Mouse (Mus musculus) frontal cortex, adult 2 months (tissue): ENCODE data around the gene Itgae. TPM values are rescaled to one million over a fixed set of nuclear protein-coding genes. Genes with fewer than 3 reads are reported as not detected.

Source experiments
- DNase-seq, 2 experiments: peaks; one replicate each; pipeline ENCODE4 v3.0.0; 2022; ENCODE audit warnings: low spot score in 1 of 2; ENCODE audit errors: extremely low spot score in 1 of 2
- polyA plus RNA-seq: library from polyadenylated mRNA; depleted of rRNA; stranded (reverse); fragments of >200 nt; gene quantifications from 2 replicates; pipeline ENCODE4 v1.2.3, GENCODE M21; 2012

Itgae gene
- polyA plus RNA-seq, 1 experiment: 0.18 TPM

DNA sequence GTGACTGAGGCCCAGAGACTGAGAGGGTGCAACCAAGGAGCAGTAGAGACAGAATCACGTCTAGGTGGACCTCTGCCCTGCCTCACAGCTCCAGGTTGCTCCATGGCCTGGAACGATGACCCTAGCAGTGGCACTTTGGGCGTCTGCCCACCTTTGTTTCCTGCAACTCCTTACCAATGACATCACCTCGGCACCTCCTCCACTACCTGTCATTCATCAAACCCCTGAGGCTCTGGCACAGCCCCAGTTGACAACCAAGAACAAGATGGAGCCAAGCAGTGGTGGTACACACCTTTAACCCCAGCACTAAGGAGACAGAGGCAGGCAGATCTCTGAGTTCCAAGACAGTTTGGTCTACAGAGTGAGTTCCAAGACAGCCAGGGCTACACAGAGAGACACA is 1.7 kb downstream of the Itgae start:
- DNase-seq: no peak

DNA sequence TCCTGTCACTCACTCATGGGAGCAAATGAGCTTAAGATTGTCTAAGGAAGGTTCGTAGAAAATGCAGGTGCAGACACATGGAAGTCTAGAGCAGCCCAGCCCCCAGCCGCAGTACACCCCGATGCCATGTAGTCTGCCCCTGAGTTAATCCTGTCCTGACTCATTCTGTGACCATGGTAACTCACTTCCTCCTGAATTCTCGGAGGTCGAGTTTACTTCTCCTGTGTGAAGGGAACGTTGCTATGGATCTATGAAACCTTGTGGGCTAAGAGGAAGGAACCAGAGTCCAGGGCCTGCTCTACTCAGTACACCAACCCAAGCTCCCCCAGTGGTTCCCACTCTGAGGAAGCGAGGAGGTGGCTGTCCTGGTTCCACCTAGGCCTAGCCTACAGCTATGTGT is 2.5 kb downstream of the Itgae start:
- DNase-seq: no peak

DNA sequence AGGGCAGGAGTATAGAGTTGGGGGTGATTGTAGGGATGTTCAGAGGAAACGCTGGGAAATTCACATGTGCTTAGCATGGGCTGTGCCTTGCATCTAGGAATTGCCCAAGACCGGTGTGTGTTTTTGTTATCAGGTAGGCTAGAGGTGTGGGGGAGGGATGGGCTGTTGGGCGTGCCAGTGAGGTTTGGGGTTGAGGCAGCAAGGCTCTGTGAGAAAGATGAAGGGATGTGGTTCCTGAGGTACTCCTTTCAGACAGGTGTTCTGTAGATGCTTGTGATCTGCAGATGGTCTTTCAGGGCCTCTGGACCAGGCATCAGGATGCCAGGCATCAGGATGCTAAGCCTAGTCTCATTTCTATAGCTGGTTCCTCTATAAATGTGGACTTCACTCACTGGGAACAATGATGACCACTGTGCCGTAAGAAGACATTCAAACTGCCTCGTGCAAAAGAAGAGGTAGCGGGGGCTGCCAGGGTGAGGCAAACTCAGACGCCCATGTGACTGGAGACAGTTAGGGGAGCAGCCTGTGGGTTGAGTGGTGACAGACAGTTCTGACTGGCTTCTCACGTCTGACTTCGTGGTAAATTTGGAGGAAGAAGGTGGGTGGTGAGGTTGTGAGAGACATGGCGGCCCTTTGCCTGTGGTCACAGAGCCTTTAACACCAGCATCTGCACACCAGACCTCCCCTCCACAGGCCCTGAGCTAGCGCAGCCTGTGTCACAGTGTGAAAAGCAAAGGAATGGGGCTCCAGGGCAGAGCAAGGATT is 4.0 kb downstream of the Itgae start:
- DNase-seq: no peak

DNA sequence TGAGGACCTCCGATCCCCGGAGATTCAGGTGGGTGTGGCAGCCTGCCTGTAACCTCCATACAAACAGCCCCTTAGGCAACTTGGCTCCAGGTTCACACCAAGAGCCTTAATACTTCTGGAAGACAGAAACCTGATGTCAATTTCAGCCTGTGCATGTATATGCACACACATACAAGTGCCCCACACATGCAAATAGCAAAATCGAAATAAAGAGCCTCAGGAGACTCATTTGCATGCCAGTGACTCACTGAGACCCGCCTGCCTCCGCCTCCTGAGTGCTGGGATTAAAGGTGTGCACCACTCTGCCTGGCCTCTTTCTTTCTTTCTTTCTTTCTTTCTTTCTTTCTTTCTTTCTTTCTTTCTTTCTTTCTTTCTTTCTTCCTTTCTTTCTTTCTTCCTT is 8.5 kb downstream of the Itgae start:
- DNase-seq: no peak

DNA sequence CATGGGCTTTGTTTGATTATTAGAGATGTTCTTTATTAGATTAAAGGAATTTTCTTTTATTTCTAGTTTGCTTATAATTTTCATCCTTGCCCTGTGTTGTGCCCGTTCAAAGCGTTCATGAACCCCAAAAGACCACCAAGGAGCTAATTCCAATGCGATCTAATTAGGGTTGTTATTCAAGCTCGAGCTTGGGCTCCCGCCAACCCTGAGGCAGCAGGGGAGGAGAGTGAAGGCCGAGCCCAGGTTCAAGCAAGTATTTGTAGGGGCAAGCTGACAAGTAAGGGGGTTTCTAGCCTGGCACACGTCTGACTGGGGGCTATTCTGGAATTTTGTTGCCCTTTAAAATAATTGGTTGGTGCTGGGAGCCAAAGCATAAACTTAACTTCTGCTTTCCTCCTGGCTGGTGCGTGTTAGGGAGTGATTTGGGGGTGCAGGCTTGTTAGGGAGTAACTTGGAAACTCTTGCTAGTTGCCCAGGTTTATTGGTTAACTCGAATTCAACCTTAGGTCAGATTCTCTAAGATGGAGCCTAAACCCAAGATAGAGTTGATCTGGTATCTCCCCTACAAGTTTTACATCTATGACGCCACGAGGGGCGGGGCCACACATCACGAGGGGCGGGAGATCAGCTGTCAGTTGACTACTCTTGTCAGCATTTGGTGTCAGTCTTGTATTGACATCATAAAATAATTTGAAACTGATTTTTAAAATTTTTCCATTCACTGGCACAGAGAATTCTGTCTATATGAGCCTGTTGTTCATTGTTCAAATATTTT is 9.8 kb downstream of the Itgae start:
- no peak for DNase-seq

DNA sequence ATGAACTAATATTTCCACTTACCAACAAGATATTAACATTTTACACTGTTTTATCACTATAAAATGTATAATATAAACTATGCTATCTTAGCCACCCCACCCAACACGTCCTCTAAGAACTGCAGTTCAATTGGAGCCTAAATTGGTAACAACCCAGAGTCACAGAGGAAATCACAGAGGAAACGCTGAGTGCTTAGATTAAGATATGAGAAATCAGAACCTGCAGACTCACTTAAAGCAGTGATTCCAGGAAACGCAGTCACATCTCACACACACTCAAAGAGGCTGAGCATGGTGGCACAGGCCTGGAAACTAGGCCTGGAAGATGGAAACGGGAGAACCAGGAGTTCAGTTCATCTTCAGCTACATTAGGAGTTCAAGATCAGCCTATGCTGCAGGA is 10.9 kb downstream of the Itgae start:
- DNase-seq: no peak

DNA sequence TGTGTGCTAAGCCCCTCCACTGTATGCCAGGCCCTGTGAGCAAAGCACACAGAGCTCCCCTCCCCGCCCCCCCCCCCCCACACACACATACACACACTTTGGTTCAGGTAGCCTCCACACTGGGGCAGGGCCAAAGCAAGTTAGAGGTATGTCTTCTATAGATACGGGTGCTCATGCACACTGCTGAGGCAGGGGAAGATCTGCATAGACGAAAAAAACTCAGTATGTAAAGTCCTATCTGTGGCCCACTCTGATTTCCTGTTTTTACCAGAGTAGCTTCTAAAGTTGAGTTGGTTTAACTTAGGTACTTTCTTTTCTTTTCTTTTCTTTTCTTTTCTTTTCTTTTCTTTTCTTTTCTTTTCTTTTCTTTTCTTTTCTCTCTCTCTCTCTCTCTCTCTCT is 14.9 kb downstream of the Itgae start:
- no peak for DNase-seq

DNA sequence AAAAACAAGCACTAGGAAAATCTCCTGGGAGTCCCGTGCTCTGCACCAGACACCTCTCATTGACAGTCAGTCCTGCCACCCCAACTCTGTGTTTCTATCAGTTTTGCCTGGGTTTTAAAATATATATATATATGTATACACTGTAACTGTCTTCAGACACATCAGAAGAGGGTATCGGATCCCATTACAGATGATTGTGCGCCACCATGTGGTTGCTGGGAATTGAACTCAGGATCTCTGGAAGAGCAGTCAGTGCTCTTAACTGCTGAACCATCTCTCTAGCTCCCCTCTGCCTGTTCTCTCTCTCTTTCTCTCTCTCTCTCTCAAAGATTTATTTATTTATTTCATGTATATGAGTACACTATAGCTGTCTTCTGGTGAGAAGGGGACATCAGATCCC is 17.0 kb downstream of the Itgae start:
- peak in 1 of 2 experiments; percentile 78 for DNase-seq

DNA sequence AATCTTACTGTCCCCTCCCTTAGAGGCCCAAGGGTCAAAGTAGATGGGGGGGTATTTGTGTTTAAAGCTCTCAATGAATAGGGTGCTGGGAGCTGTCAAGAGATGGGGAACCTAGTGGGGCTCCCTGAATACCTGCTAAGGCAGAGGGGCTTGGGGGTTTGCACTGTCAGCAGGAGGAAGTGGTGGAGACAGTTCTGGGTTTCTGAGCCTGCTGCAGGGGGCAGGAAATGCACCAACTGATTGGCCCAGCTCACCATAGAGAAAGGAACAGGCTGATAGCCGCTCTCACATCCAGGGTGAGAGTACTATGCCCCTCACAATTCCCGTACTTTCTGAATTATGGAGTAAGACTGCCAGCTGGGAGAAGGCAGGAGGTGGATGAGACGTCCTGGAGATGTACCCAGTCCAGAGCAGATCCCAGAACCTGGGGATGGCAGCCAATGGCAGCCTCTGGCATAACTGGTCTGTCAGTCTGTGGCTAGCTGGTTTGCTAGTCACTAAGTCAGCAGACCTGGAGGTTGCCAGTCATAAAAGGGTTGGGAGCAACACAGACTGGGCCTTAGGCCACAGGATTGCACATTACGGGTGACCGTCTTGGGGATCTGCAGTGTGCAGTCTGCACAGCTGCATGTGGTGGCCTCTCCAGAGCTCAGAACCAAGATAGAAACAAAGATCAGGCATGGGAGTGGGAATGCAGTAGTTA is 18.0 kb downstream of the Itgae start:
- DNase-seq: no peak

DNA sequence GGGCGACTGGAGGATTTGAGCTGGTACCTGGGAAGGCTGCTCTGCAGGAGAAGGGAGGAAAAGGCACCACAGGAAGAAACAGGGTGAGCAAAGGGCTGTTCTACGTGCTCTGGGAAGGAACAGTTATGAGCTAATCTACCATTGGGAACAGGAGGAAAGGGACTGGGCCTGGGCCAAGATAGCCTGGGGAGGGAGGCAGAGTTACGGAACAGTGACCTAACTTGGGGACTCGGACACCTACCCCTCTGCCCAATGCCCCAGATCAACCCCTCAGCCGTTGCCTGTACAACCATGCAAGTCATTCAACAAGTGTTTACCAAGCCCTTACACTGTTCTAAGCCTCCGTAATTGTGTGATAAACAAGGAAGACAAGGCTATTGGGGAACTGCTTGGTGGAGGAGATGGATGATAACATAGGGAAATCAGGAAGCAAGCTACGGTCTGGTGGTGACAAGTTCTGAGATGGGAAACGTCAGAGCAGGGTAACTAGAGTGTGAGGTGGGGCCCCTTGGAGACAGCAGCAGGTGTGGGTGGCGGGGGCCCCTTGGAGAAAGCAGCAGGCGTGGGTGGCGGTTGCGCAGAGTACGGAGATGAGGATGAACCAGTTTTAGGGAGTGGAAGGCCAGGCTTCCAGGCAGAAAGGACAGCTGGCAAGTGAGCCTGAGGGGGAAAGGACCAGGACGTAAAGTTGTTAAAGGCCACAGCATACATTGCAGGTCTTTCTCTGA is 18.7 kb downstream of the Itgae start:
- no peak for DNase-seq

DNA sequence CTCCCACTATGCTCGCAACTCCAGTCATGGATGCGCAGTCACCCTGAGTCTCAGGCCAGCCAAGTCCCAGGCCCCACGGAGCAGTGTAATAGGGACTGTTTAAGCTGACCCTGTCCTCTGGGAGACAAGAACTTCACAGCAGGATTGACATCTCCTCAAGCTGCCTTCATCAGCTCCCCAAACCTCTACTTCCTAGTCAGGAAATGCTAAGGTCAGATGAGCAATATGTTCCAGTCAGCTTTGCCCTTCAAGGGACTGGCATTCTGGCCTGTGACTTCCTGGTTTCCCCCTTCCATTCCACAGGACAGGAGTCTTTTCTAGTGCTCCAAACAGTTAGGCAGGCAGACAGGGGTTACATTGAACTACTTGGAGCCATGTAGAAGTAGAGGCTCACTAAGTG is 19.6 kb downstream of the Itgae start:
- no peak for DNase-seq

DNA sequence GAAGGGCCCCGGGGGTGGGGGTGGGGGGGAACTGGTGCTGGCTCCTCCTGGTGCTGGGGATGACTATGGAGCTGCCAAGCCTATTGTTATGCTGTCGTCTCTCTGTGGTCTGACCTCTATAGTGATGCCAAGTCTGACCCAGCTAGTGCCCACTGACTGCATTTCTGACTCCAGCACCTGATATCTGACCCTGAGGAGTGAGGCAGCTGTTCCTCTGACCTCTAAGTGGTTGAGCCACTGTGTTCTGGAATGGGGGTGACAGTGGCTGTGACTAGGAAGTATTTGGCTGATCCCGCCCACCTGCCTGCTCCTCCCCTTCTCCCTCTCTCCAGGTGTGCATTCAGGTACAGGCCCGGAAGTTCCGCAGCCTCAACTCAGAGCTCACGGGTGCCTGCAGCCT is 21.0 kb downstream of the Itgae start:
- no peak for DNase-seq

DNA sequence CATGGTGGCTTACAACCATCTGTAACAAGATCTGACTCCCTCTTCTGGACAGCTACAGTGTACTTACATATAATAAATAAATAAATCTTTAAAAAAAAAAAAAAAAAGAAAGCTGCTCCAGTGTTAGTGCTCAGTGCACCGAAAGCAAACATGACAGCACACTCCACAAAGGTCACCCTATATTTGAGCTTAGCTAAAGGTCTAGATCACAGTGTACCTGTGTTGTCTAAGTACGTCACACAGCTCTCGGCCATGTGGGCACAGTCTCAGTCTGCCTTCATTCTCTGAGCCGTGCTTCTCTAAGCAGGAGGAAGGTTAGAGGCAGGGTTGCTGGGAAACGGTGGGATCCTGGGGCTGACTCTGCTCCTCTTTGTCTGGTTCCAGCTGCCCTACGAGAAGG is 36.1 kb downstream of the Itgae start:
- no peak for DNase-seq

DNA sequence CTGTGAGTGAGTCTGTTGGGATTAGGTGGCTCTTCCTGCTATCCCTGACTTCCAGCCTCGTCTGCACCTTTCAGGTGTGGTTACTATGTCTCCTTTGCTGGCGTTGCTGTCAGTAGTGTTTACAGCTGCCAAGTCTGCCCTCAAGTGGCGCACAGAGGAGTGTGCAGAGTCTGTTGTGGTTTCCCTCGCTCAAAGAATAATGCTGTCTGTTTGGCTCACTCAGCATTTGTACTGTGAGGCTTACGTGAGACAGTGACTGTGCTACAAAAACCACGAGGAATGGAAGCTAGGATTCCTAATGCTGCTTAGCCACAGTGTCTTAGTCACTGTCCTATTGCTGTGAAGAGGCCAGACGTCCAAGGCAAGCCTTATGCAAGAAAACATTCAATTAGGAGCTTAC is 40.6 kb downstream of the Itgae start:
- DNase-seq: peak in 1 of 2 experiments; percentile 34

DNA sequence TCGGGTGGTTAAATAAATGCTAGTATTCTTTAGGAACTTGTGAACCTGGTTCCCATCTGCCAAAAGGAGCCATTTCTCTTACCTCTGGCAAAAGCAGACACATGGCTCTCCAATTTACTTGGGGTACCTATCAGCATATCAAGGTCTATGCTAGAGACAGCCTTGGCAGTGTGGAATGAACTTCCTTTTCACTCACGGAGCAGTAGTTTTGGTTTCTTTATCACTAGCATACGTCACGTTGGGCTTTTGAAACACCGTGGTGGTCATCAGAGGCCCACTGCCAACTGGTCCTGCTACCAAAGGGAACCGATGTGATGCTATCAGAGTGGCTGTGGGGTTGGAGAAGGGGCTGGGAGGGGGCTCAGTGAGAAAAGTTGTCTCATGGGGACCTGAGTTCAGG is 42.6 kb downstream of the Itgae start:
- no peak for DNase-seq

DNA sequence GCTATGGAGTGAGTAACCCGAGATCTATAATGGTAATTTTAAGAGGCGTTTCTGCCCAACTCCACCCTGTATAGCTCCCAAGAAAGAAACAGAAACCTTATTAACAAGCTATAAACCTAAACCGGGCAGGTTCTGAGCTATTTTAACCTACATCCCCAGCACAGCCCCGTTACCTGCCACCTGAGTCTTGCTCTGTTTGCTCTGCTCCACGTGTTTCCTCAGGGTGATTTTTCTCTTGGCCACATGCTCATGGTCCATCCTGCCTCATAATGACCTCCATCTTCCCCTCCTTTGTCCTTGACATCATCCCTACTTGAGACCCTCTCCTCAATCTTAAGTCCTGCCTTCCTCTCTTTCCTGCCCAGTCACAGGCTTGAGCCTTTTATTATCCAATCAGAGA is 43.8 kb downstream of the Itgae start:
- DNase-seq: no peak

DNA sequence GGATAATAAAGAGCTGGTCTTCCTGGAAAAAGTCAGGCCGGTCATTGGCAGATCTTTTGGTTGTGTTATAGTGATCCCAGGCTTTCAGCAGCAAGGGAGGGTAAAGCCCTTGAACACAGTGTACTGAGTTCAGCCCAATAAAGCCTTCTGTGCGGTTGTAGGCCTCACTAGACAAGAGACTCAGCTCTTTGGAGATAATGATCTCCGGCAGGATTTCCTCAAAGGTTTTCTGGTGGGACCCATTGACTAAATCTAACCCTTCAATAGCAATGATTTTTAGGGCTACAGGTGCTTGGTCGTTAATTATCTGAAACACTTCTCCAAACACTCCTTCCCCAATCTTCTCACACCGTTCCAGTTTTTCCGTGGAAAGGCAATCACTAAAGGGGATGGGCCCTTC is 46.2 kb downstream of the Itgae start:
- DNase-seq: no peak

DNA sequence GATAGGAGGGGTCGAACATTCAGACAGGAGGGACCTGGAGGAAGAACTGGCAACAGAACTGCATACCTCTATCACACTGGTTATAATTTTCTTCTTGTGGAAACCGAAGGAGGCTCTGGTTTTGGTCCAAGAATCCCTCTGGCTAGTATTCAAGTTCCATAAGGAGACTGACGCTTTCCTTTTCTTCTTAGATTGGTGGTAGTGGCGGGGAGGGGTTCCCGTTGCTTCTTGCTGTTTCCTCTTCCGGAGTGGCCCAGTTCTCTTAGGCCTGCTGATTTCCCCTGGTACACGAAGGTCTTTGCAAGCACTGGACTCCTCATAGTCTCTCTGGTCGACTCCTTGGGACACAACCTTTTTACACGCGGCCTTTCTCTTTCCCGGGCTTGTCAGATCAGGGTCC is 46.7 kb downstream of the Itgae start:
- DNase-seq: no peak

DNA sequence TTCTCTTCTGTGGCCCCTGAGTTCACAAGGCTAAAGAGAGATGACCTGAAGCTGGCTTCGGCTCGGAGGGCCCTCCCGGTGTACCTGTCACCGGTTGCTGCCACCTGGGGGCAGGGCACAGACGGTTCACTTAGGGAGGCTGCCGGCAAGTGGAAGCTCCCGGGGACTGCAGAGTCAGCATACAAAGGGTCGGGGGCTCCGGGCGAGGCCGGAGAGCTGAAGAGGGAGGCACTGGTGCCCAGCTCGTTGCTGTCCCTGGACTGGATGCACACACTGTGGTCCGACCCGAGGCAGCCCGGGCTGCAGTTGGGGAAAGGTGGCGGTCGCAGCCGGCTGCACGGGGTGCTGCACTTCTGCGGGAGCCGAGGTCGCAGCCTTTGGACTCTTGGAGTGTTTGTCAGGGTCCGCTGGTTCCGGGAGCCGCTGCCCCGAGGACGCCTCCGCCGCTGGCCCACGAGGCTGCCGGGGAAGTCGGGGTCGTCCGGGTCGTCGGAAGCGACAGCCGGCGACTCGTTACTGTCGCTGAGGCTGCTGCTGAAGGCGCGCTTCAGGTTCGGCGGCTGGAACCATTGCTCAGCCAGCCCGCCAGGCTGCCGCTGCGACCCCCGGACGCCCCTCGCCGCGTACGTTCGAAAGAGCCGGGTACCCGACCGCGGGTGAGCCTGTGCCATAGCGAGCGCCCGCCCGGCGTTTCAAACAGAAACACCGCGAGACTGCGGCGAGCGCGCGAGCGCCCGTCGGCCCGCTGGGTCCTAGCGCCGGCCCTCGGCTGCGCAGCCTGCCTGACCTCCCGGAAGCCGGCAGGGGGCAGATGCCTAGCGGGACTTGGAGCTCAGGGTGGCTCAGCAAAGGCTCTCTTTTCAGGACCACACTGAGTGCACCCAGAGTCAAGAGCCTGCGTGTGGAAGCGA is 47.5 kb downstream of the Itgae start, which contains the start of gene Haspin:
Gene Haspin (minus strand): TSS at position 704 of the 911 bp plus-strand sequence.
- peak; percentile 66 to 90 for DNase-seq

DNA sequence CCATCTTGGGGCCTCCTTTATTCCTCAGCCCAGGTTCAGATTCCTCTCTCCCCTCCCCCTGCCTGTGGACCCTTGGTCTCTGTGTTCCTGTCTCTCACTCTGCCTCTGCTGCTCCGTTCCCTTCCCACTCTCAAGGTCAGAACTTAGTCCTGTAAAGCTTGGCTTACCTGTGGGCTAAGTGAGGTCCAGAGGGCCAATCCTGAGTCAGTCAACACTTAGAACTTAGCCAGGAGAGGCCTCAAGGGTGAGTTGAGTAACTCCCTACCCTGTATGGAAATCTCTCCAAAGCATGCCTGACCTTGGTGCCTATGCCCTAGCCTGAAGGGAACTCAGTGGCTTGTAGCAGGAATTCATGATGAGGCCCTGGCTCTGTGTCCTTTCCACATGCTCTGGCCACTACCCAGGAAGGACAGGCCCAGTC is 53.9 kb downstream of the Itgae start:
- DNase-seq: no peak
